Mouse (Mus musculus): ENCODE data around the gene Pld3. TPM values are rescaled to one million over a fixed set of nuclear protein-coding genes. Genes with fewer than 3 reads are reported as not detected.

Pld3 gene
- 40.5 and 41.4 TPM in 2 replicates for polyA plus RNA-seq (2016; fragmentation: Nextera tagmentation; extraction: Ambion mirVana)

GRCm38 (mm10) chr7:27552931-27553513 is at the start of gene Pld3, which contains the start of gene 2310022A10Rik:
Pld3 (minus strand) TSS chr7:27553218.
2310022A10Rik (plus strand) TSS chr7:27553233.
- DNase-seq (ENCODE audit: low spot score), result peak; percentile 98
- peak within 1 kb of the TSS; percentile 84 for H3K27ac ChIP-seq (replicated peaks)

GRCm38 (mm10) chr7:27602161-27602560 is 49.1 kb upstream of the Pld3 start:
- Histone ChIP-seq H3K36me3 (replicated peaks) (peaks cover 12% of the 10 kb centered on the region), H3K4me1 (peaks cover 39% of the 10 kb centered on the region), H3K27ac (replicated peaks) (no peak overlapping the region), H3K9me3 (no peaks in the 10 kb centered on the region), H3K27me3 (replicated peaks; ENCODE audit: low read depth, poor library complexity, severe bottlenecking) (no peaks in the 10 kb centered on the region), H3K4me3 (no peak overlapping the region)
- no peak for DNase-seq (ENCODE audit: low spot score)
- WGBS, result 87% methylated on average over 2 of the region's 2 CpGs

More at GRCm38 (mm10) chr7:27552931-27553513, at the start of gene Pld3, which contains the start of gene 2310022A10Rik:
- H3K27me3 ChIP-seq (replicated peaks; ENCODE audit: low read depth, poor library complexity, severe bottlenecking), result no peaks in the 10 kb centered on the region
- H3K36me3 ChIP-seq (replicated peaks), result peaks cover 15% of the 10 kb centered on the region
- peak within 1 kb of the TSS; percentile 86 for H3K4me3 ChIP-seq
- H3K9me3 ChIP-seq, result no peaks in the 10 kb centered on the region
- H3K4me1 ChIP-seq, result peaks cover 17% of the 10 kb centered on the region
- WGBS, result under 1% methylated on average over 41 of the region's 41 CpGs

GRCm38 (mm10) chr7:27601628-27602027 is 48.6 kb upstream of the Pld3 start:
- no peaks in the 10 kb centered on the region for H3K27me3 ChIP-seq (replicated peaks; ENCODE audit: low read depth, poor library complexity, severe bottlenecking)
- peaks cover 12% of the 10 kb centered on the region for H3K36me3 ChIP-seq (replicated peaks)
- 83% methylated on average over 4 of the region's 4 CpGs for WGBS
- H3K27ac ChIP-seq (replicated peaks), result no peak overlapping the region
- no peak overlapping the region for H3K4me3 ChIP-seq
- peaks cover 38% of the 10 kb centered on the region for H3K4me1 ChIP-seq
- no peaks in the 10 kb centered on the region for H3K9me3 ChIP-seq
- DNase-seq (ENCODE audit: low spot score), result no peak

- DNase-seq (ENCODE audit: low spot score), result no peak
These were observed 45.0 kb upstream of the Pld3 start for GRCm38 (mm10) chr7:27598053-27598452.

GRCm38 (mm10) chr7:27596586-27597503 is 43.8 kb upstream of the Pld3 start:
- peak overlapping the region; percentile 67 for H3K27ac ChIP-seq (replicated peaks)
- no peaks in the 10 kb centered on the region for H3K9me3 ChIP-seq
- peaks cover 41% of the 10 kb centered on the region for H3K4me1 ChIP-seq
- DNase-seq (ENCODE audit: low spot score), result no peak
- H3K27me3 ChIP-seq (replicated peaks; ENCODE audit: low read depth, poor library complexity, severe bottlenecking), result no peaks in the 10 kb centered on the region
- H3K4me3 ChIP-seq, result no peak overlapping the region
- peaks cover 16% of the 10 kb centered on the region for H3K36me3 ChIP-seq (replicated peaks)
- WGBS, result 66% methylated on average over 10 of the region's 10 CpGs

More at GRCm38 (mm10) chr7:27598053-27598452, 45.0 kb upstream of the Pld3 start:
- Histone ChIP-seq H3K9me3 (no peaks in the 10 kb centered on the region), H3K4me3 (peak overlapping the region; percentile 8; the same call in 1 of the 2 replicates), H3K36me3 (replicated peaks) (peaks cover 19% of the 10 kb centered on the region), H3K27ac (replicated peaks) (no peak overlapping the region), H3K4me1 (peaks cover 34% of the 10 kb centered on the region), H3K27me3 (replicated peaks; ENCODE audit: low read depth, poor library complexity, severe bottlenecking) (no peaks in the 10 kb centered on the region)
- 78% methylated on average over 7 of the region's 7 CpGs for WGBS

GRCm38 (mm10) chr7:27592934-27593645 is 40.1 kb upstream of the Pld3 start:
- H3K36me3 ChIP-seq (replicated peaks), result peaks cover 18% of the 10 kb centered on the region
- peak overlapping the region; percentile 98 for H3K27ac ChIP-seq (replicated peaks)
- WGBS, result 74% methylated on average over 12 of the region's 12 CpGs
- peaks cover 31% of the 10 kb centered on the region for H3K4me1 ChIP-seq
- H3K9me3 ChIP-seq, result no peaks in the 10 kb centered on the region
- peak overlapping the region; percentile 86 for H3K4me3 ChIP-seq
- no peak for DNase-seq (ENCODE audit: low spot score)
- H3K27me3 ChIP-seq (replicated peaks; ENCODE audit: low read depth, poor library complexity, severe bottlenecking), result no peaks in the 10 kb centered on the region

- Histone ChIP-seq H3K4me1 (peaks cover 29% of the 10 kb centered on the region), H3K27ac (replicated peaks) (peak overlapping the region; percentile 98), H3K36me3 (replicated peaks) (peaks cover 18% of the 10 kb centered on the region), H3K27me3 (replicated peaks; ENCODE audit: low read depth, poor library complexity, severe bottlenecking) (no peaks in the 10 kb centered on the region), H3K4me3 (peak overlapping the region; percentile 86), H3K9me3 (no peaks in the 10 kb centered on the region)
- 4% methylated on average over 17 of the region's 17 CpGs for WGBS
- no peak for DNase-seq (ENCODE audit: low spot score)
These were observed 39.4 kb upstream of the Pld3 start for GRCm38 (mm10) chr7:27592217-27592929.

- peak; percentile 95 for DNase-seq (ENCODE audit: low spot score)
- peak within 1 kb of the TSS; percentile 98 for H3K27ac ChIP-seq (replicated peaks)
- no peaks in the 10 kb centered on the region for H3K9me3 ChIP-seq
- under 1% methylated on average over 71 of the region's 71 CpGs for WGBS
- no peaks in the 10 kb centered on the region for H3K27me3 ChIP-seq (replicated peaks; ENCODE audit: low read depth, poor library complexity, severe bottlenecking)
- peak within 1 kb of the TSS; percentile 86 for H3K4me3 ChIP-seq
- H3K36me3 ChIP-seq (replicated peaks), result peaks cover 21% of the 10 kb centered on the region
- H3K4me1 ChIP-seq, result peaks cover 22% of the 10 kb centered on the region
These were observed 38.5 kb upstream of the Pld3 start, which contains the start of gene Akt2 for GRCm38 (mm10) chr7:27591266-27592216. Akt2 (plus strand) TSS chr7:27591552.

- Histone ChIP-seq H3K9me3 (no peaks in the 10 kb centered on the region), H3K36me3 (replicated peaks) (peaks cover 21% of the 10 kb centered on the region), H3K4me3 (peak overlapping the region; percentile 86), H3K27ac (replicated peaks) (peak overlapping the region; percentile 98), H3K27me3 (replicated peaks; ENCODE audit: low read depth, poor library complexity, severe bottlenecking) (no peaks in the 10 kb centered on the region), H3K4me1 (peaks cover 14% of the 10 kb centered on the region)
- 67% methylated on average over 4 of the region's 4 CpGs for WGBS
- no peak for DNase-seq (ENCODE audit: low spot score)
These were observed 37.7 kb upstream of the Pld3 start for GRCm38 (mm10) chr7:27590566-27591213.

- no peak for DNase-seq (ENCODE audit: low spot score)
- H3K36me3 ChIP-seq (replicated peaks), result peaks cover 20% of the 10 kb centered on the region
- 93% methylated on average over 4 of the region's 4 CpGs for WGBS
- H3K27ac ChIP-seq (replicated peaks), result no peak overlapping the region
- no peaks in the 10 kb centered on the region for H3K9me3 ChIP-seq
- no peaks in the 10 kb centered on the region for H3K27me3 ChIP-seq (replicated peaks; ENCODE audit: low read depth, poor library complexity, severe bottlenecking)
- no peak overlapping the region for H3K4me3 ChIP-seq
- H3K4me1 ChIP-seq, result peaks cover 14% of the 10 kb centered on the region
These were observed 37.1 kb upstream of the Pld3 start for GRCm38 (mm10) chr7:27590088-27590487.

All from embryonic facial prominence, embryonic 10.5 days (tissue).